Mouse (Mus musculus): ENCODE data around the gene Adcy2.

DNA sequence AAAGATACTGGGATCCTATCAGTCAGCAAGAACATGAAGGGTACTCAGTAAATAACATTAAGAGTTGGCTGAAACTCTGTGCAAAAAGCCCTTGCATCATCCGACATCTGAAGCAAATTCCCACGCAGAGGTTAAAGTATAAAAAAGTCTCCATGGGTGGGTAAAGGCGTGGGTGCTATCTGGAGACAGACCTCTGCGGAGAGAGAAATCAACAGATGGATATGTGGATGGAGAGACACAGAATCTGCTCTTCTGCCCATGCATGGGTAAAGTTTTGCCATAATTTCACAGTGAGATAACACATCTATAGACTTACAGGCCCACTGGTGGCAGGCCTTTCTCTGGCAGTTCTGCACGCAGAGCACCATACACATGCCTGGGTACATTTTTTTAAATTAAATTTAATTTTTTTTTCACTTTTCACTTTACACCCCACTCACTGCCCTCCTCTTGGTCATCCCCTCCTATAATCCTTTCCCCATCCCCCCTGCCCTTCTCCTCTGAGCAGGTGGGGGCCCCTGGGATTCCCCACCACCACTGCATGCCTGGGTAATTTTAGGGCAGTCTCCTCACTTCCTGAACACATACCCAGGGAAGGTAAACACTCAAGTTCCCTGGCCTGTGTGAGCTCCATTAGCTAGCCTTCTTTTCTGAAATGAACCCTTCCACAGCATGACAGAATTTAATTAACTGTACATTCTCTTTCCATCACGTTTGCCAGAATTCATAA is 169.1 kb downstream of the Adcy2 start:
- TF ChIP-seq CTCF (conservative IDR thresholded peaks at IDR 0.05 in 1 of 2, IDR thresholded peaks at IDR 0.05 in 1 of 2; ENCODE audit: low read depth in 2 of 2, low read length in 2 of 2) = no peak
- TF ChIP-seq SMC3 (IDR thresholded peaks at IDR 0.05; ENCODE audit: low read depth, low read length) = no peak
- no peak for TF ChIP-seq HCFC1 (IDR thresholded peaks at IDR 0.05; ENCODE audit: low read depth, low read length)
- no peak for TF ChIP-seq EP300 (IDR thresholded peaks at IDR 0.05; ENCODE audit: low read length)
